Mouse (Mus musculus): ENCODE results near the gene Btbd9.

GRCm38 (mm10) chr17:30539098-30539497, 37.2 kb downstream of the Btbd9 start:
- TF ChIP-seq MEF2A (IDR thresholded peaks at IDR 0.05; ENCODE audit: extremely low read depth, insufficient replicate concordance, low read depth, low read length, poor library complexity, severe bottlenecking) (no peak), NRF1 (IDR thresholded peaks at IDR 0.05; ENCODE audit: insufficient read depth, low read depth, low read length, poor library complexity, severe bottlenecking) (no peak), CTCF (IDR thresholded peaks at IDR 0.05 in 2 of 3, conservative IDR thresholded peaks at IDR 0.05 in 1 of 3; ENCODE audit: control insufficient read depth in 1 of 3, insufficient read depth in 1 of 3, low read depth in 2 of 3, low read length in 3 of 3, poor library complexity in 1 of 3, severe bottlenecking in 1 of 3) (no peak), GATA1 (IDR thresholded peaks at IDR 0.05; ENCODE audit: low read depth, low read length) (no peak), RCOR1 (IDR thresholded peaks at IDR 0.05; ENCODE audit: low read depth, low read length) (no peak), MAX (IDR thresholded peaks at IDR 0.05; ENCODE audit: low read length) (no peak), JUND (IDR thresholded peaks at IDR 0.05; ENCODE audit: low read depth, low read length) (no peak), MAZ (IDR thresholded peaks at IDR 0.05; ENCODE audit: low read depth, low read length) (no peak), POLR2A (IDR thresholded peaks at IDR 0.05; ENCODE audit: control insufficient read depth in 1 of 2, insufficient read depth in 1 of 2, low read depth in 1 of 2, low read length in 2 of 2, poor library complexity in 1 of 2) (no peak), TCF12 (IDR thresholded peaks at IDR 0.05; ENCODE audit: low read depth, low read length) (no peak), ZC3H11A (IDR thresholded peaks at IDR 0.05; ENCODE audit: low read depth, low read length) (no peak), MYB (IDR thresholded peaks at IDR 0.05; ENCODE audit: low read depth, low read length) (no peak), SMC3 (IDR thresholded peaks at IDR 0.05; ENCODE audit: low read depth, low read length) (no peak), ZKSCAN1 (IDR thresholded peaks at IDR 0.05; ENCODE audit: low read depth, low read length) (no peak)

Data from MEL (cell line).